Mouse (Mus musculus) limb, embryonic 14.5 days (tissue): ENCODE measurements at regions not wholly inside any gene's neighbourhood (a gene's known extent, or its start where the extent isn't known, plus 50 kb on each side); places are given as distances from the start of the nearest gene placed in this dataset.
A peak's percentile ranks its signal among the peaks of the same experiment; 100 is the strongest.

ENCODE experiments used
- ATAC-seq: fragments of 200-750 bp; cut with Nextera tagmentation; 2 replicates; pipeline ENCODE4 v1.8.0; 2017; ENCODE audit warnings: low read depth, moderate number of reproducible peaks, moderate TSS enrichment; ENCODE audit not compliant: low FRiP score
- DNase-seq: peaks from one replicate; pipeline ENCODE4 v3.0.0-alpha.2; 2015; ENCODE audit warnings: low spot score
- H3K27ac ChIP-seq: fragments of 300-500 bp; sonication (generic); replicated peaks from 2 replicates; pipeline ENCODE4 v1.5.1; 2014; ENCODE audit warnings: low read depth, mild to moderate bottlenecking, low read length, moderate library complexity, mixed read lengths
- H3K27me3 ChIP-seq: fragments of 300-500 bp; sonication (generic); 2 replicates; pipeline ENCODE4 v1.6.1; 2014; ENCODE audit warnings: low read length, mixed read lengths; ENCODE audit not compliant: control insufficient read depth, insufficient read depth
- H3K36me3 ChIP-seq: fragments of 300-500 bp; sonication (generic); 2 replicates; pipeline ENCODE4 v1.6.1; 2014; ENCODE audit warnings: mild to moderate bottlenecking, low read length, moderate library complexity, mixed read lengths; ENCODE audit not compliant: control insufficient read depth, insufficient read depth
- H3K4me1 ChIP-seq: fragments of 300-500 bp; sonication (generic); 2 replicates; pipeline ENCODE4 v1.6.1; 2014; ENCODE audit warnings: antibody characterized with exemption, low read length, mixed read lengths; ENCODE audit not compliant: control insufficient read depth, insufficient read depth
- H3K4me2 ChIP-seq: fragments of 300-500 bp; sonication (generic); replicated peaks from 2 replicates; pipeline ENCODE4 v1.6.1; 2014; ENCODE audit warnings: low read depth, mild to moderate bottlenecking, low read length, moderate library complexity; ENCODE audit not compliant: severe bottlenecking
- H3K4me3 ChIP-seq: fragments of 300-500 bp; sonication (generic); replicated peaks from 2 replicates; pipeline ENCODE4 v1.5.1; 2014; ENCODE audit warnings: low read length
- H3K9ac ChIP-seq: fragments of 300-500 bp; sonication (generic); 2 replicates; pipeline ENCODE4 v1.6.1; 2014; ENCODE audit warnings: mild to moderate bottlenecking, low read depth, low read length, moderate library complexity; ENCODE audit not compliant: severe bottlenecking
- H3K9me3 ChIP-seq: fragments of 300-500 bp; sonication (generic); 2 replicates; pipeline ENCODE4 v1.6.1; 2016; ENCODE audit warnings: low read length; ENCODE audit not compliant: control insufficient read depth
- POLR2A ChIP-seq: fragments of 200-500 bp; IDR thresholded peaks from 2 replicates; pipeline ENCODE4 v1.8.0; 2012; ENCODE audit warnings: inconsistent platforms, mild to moderate bottlenecking, moderate library complexity, borderline replicate concordance; ENCODE audit not compliant: insufficient read depth, insufficient read length; ENCODE audit errors: extremely low read depth
- WGBS: fragments of 180-500 bp; shearing (Covaris S2); extraction: QIAGEN DNeasy Blood & Tissue Kit; methylation state at CpG from one replicate; pipeline ENCODE4 v1.1.7; 2014; 5-methylcytosine and 5-hydroxymethylcytosine counted together

GRCm38 (mm10) chr6:84381571-84381970 is 212.1 kb downstream of the Cyp26b1 start:
- no peak overlapping the region for H3K4me3 ChIP-seq
- ATAC-seq (no peak), DNase-seq (no peak)
- TF ChIP-seq POLR2A, result no peak
- no peak overlapping the region for H3K9ac ChIP-seq
- WGBS, result 56% methylated on average over 10 of the region's 10 CpGs
- H3K27me3 ChIP-seq, result no peaks in the 10 kb centered on the region
- 0 out of 2 replicates have a peak, but pooled peaks cover 8% of the 10 kb centered on the region for H3K4me1 ChIP-seq
- H3K36me3 ChIP-seq, result no peaks in the 10 kb centered on the region
- no peaks in the 10 kb centered on the region for H3K9me3 ChIP-seq
- H3K27ac ChIP-seq, result no peak overlapping the region
- H3K4me2 ChIP-seq, result no peak overlapping the region

- no peak overlapping the region for H3K4me3 ChIP-seq
- H3K27me3 ChIP-seq, result no peaks in the 10 kb centered on the region
- no peak for DNase-seq
- TF ChIP-seq POLR2A, result no peak
- no peak for ATAC-seq
- no peak overlapping the region for H3K4me2 ChIP-seq
- no peak overlapping the region for H3K9ac ChIP-seq
- no peaks in the 10 kb centered on the region for H3K9me3 ChIP-seq
- no peaks in the 10 kb centered on the region for H3K4me1 ChIP-seq
- 59% methylated on average over 11 of the region's 11 CpGs for WGBS
- no peaks in the 10 kb centered on the region for H3K36me3 ChIP-seq
- no peak overlapping the region for H3K27ac ChIP-seq
Observed at GRCm38 (mm10) chr6:84376666-84377065, 217.0 kb downstream of the Cyp26b1 start.

- no peaks in the 10 kb centered on the region for H3K9me3 ChIP-seq
- no peak for TF ChIP-seq POLR2A
- WGBS, result 11% methylated on average over 8 of the region's 8 CpGs
- no peaks in the 10 kb centered on the region for H3K27me3 ChIP-seq
- DNase-seq (peak; percentile 71), ATAC-seq (no peak)
- H3K4me2 ChIP-seq, result no peak overlapping the region
- no peak overlapping the region for H3K9ac ChIP-seq
- H3K27ac ChIP-seq, result no peak overlapping the region
- no peak overlapping the region for H3K4me3 ChIP-seq
- H3K36me3 ChIP-seq, result no peaks in the 10 kb centered on the region
- no peaks in the 10 kb centered on the region for H3K4me1 ChIP-seq
Observed at GRCm38 (mm10) chr6:84375498-84375897, 218.2 kb downstream of the Cyp26b1 start.

- 35% methylated on average over 6 of the region's 6 CpGs for WGBS
- TF ChIP-seq POLR2A, result no peak
- DNase-seq, result peak; percentile 40
Observed at GRCm38 (mm10) chr6:84366365-84366764, 227.3 kb downstream of the Cyp26b1 start.

DNA sequence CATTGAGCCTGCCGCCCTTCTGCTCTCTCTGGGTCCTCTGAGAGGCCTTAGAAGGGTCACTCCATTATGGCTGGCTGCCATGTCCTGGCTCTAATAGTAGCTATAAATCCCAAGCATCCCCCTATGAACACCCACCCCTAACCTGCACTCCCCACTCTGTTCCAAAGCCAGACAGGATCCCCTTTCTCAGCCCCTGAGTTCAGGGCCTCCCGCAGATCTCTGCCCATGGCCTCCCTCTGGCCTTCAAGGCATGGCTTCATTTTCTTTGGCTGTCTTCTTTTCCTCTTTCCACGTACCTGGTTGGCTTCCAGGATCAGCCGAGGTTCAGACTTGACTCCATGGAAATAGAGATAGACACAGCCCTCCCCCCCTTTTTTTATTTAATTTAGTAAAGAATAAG is 227.8 kb downstream of the Cyp26b1 start:
- no peak for TF ChIP-seq POLR2A
- 72% methylated on average over 4 of the region's 4 CpGs for WGBS
- no peak for ATAC-seq
- H3K36me3 ChIP-seq, result no peaks in the 10 kb centered on the region
- H3K4me1 ChIP-seq, result peaks cover 6% of the 10 kb centered on the region; the same call in 1 of the 2 replicates
- no peak overlapping the region for H3K4me2 ChIP-seq
- no peaks in the 10 kb centered on the region for H3K9me3 ChIP-seq
- H3K27ac ChIP-seq, result no peak overlapping the region
- no peak overlapping the region for H3K9ac ChIP-seq
- peak; percentile 24 for DNase-seq
- H3K27me3 ChIP-seq, result no peaks in the 10 kb centered on the region
- H3K4me3 ChIP-seq, result no peak overlapping the region

More at GRCm38 (mm10) chr6:84366365-84366764, 227.3 kb downstream of the Cyp26b1 start:
- Histone ChIP-seq H3K27ac (no peak overlapping the region), H3K27me3 (no peaks in the 10 kb centered on the region), H3K9ac (no peak overlapping the region), H3K4me2 (no peak overlapping the region), H3K4me1 (peaks cover 6% of the 10 kb centered on the region; the same call in 1 of the 2 replicates), H3K36me3 (no peaks in the 10 kb centered on the region), H3K9me3 (no peaks in the 10 kb centered on the region), H3K4me3 (no peak overlapping the region)
- ATAC-seq, result peak; percentile 37; the same call in 1 of the 2 replicates

GRCm38 (mm10) chr6:84364964-84365363 is 228.7 kb downstream of the Cyp26b1 start:
- no peak overlapping the region for H3K4me2 ChIP-seq
- H3K9me3 ChIP-seq, result no peaks in the 10 kb centered on the region
- DNase-seq (no peak), ATAC-seq (no peak)
- H3K4me3 ChIP-seq, result no peak overlapping the region
- 8% methylated on average over 2 of the region's 2 CpGs for WGBS
- H3K4me1 ChIP-seq, result peaks cover 6% of the 10 kb centered on the region; the same call in 1 of the 2 replicates
- H3K36me3 ChIP-seq, result no peaks in the 10 kb centered on the region
- no peak overlapping the region for H3K9ac ChIP-seq
- H3K27me3 ChIP-seq, result no peaks in the 10 kb centered on the region
- H3K27ac ChIP-seq, result no peak overlapping the region
- TF ChIP-seq POLR2A, result no peak
